Mouse (Mus musculus) embryonic facial prominence, embryonic 11.5 days (tissue): ENCODE measurements around the gene Ddit4. TPM values are rescaled to one million over a fixed set of nuclear protein-coding genes. Genes with fewer than 3 reads are reported as not detected.

Experiments used
- ATAC-seq: fragments of 200-750 bp; cut with Nextera tagmentation; replicated peaks from 2 replicates; pipeline ENCODE4 v1.8.0; 2017; ENCODE audit warnings: low read depth; ENCODE audit not compliant: insufficient number of reproducible peaks, low FRiP score, low TSS enrichment
- DNase-seq: peaks from one replicate; pipeline ENCODE4 v3.0.0-alpha.2; 2015; ENCODE audit warnings: low spot score
- H3K27ac ChIP-seq: fragments of 300-500 bp; sonication (generic); replicated peaks from 2 replicates; pipeline ENCODE4 v1.5.1; 2014; ENCODE audit warnings: mild to moderate bottlenecking, low read depth, low read length, control low read depth
- H3K27me3 ChIP-seq: fragments of 300-500 bp; sonication (generic); 2 replicates; pipeline ENCODE4 v1.6.1; 2014; ENCODE audit warnings: mild to moderate bottlenecking, low read length, moderate library complexity, mixed read lengths; ENCODE audit not compliant: control insufficient read depth, insufficient read depth
- H3K36me3 ChIP-seq: fragments of 300-500 bp; sonication (generic); replicated peaks from 2 replicates; pipeline ENCODE4 v1.6.1; 2014; ENCODE audit warnings: low read depth, mild to moderate bottlenecking, low read length, moderate library complexity, mixed read lengths; ENCODE audit not compliant: control insufficient read depth, insufficient read depth
- H3K4me1 ChIP-seq: fragments of 300-500 bp; sonication (generic); 2 replicates; pipeline ENCODE4 v1.6.1; 2014; ENCODE audit warnings: low read length, mixed read lengths; ENCODE audit not compliant: control insufficient read depth, insufficient read depth
- H3K4me2 ChIP-seq: fragments of 300-500 bp; sonication (generic); 2 replicates; pipeline ENCODE4 v1.6.1; 2014; ENCODE audit warnings: low read depth, mild to moderate bottlenecking, control low read depth, low read length, moderate library complexity
- H3K4me3 ChIP-seq: fragments of 300-500 bp; sonication (generic); 2 replicates; pipeline ENCODE4 v1.5.1; 2014; ENCODE audit warnings: low read depth, low read length, control low read depth
- H3K9ac ChIP-seq: fragments of 300-500 bp; sonication (generic); replicated peaks from 2 replicates; pipeline ENCODE4 v1.6.1; 2014; ENCODE audit warnings: mild to moderate bottlenecking, control low read depth, low read length
- H3K9me3 ChIP-seq: fragments of 300-500 bp; sonication (generic); replicated peaks from 2 replicates; pipeline ENCODE4 v1.6.1; 2016; ENCODE audit warnings: mild to moderate bottlenecking, low read length, inconsistent platforms, mixed read lengths; ENCODE audit not compliant: control insufficient read depth
- WGBS: fragments of 180-500 bp; shearing (Covaris S2); extraction: QIAGEN DNeasy Blood & Tissue Kit; methylation state at CpG from one replicate; pipeline ENCODE4 v1.1.7; 2014; 5-methylcytosine and 5-hydroxymethylcytosine counted together
- polyA plus RNA-seq: library from polyadenylated mRNA; unstranded; fragments of >200 nt; fragmentation: Nextera tagmentation; extraction: Ambion mirVana; gene quantifications from 2 replicates; pipeline ENCODE4 v1.2.1, GENCODE M21; 2014

Gene Ddit4
- polyA plus RNA-seq, 1 experiment from 2014 or later = 6.3 TPM

- Histone ChIP-seq H3K9me3 (no peaks in the 10 kb centered on the region), H3K9ac (no peak overlapping the region), H3K4me2 (no peak overlapping the region), H3K27ac (no peak overlapping the region), H3K4me3 (no peak overlapping the region), H3K27me3 (no peaks in the 10 kb centered on the region), H3K36me3 (no peaks in the 10 kb centered on the region), H3K4me1 (no peaks in the 10 kb centered on the region)
- WGBS = 75% methylated on average over 6 of the region's 6 CpGs
- ATAC-seq (no peak), DNase-seq (no peak)
Observed at GRCm38 (mm10) chr10:59932521-59932920, 19.1 kb downstream of the Ddit4 start.

- Histone ChIP-seq H3K36me3 (no peaks in the 10 kb centered on the region), H3K9ac (no peak overlapping the region), H3K4me1 (no peaks in the 10 kb centered on the region), H3K27me3 (no peaks in the 10 kb centered on the region), H3K4me2 (no peak overlapping the region), H3K4me3 (no peak overlapping the region), H3K27ac (no peak overlapping the region), H3K9me3 (no peaks in the 10 kb centered on the region)
- peak; percentile 58 for ATAC-seq
- 39% methylated on average over 10 of the region's 10 CpGs for WGBS
- DNase-seq = peak; percentile 69
Observed at GRCm38 (mm10) chr10:59930996-59931395, 20.6 kb downstream of the Ddit4 start.

GRCm38 (mm10) chr10:59929205-59929604, 22.4 kb downstream of the Ddit4 start:
- no peak for ATAC-seq
- Histone ChIP-seq H3K9me3 (no peaks in the 10 kb centered on the region), H3K27me3 (no peaks in the 10 kb centered on the region), H3K4me2 (no peak overlapping the region), H3K36me3 (no peaks in the 10 kb centered on the region), H3K27ac (no peak overlapping the region), H3K4me3 (no peak overlapping the region), H3K9ac (no peak overlapping the region), H3K4me1 (no peaks in the 10 kb centered on the region)
- no peak for DNase-seq
- WGBS = 72% methylated on average over 7 of the region's 7 CpGs

GRCm38 (mm10) chr10:59924305-59924704, 27.3 kb downstream of the Ddit4 start:
- DNase-seq = no peak
- Histone ChIP-seq H3K36me3 (no peaks in the 10 kb centered on the region), H3K4me2 (no peak overlapping the region), H3K27ac (no peak overlapping the region), H3K9ac (no peak overlapping the region), H3K27me3 (no peaks in the 10 kb centered on the region), H3K4me1 (peaks cover 2% of the 10 kb centered on the region), H3K4me3 (no peak overlapping the region), H3K9me3 (no peaks in the 10 kb centered on the region)
- 30% methylated on average over 3 of the region's 3 CpGs for WGBS
- ATAC-seq = no peak

- no peak for DNase-seq
- Histone ChIP-seq H3K27me3 (no peaks in the 10 kb centered on the region), H3K36me3 (no peaks in the 10 kb centered on the region), H3K4me2 (no peak overlapping the region), H3K9ac (no peak overlapping the region), H3K27ac (no peak overlapping the region), H3K9me3 (no peaks in the 10 kb centered on the region), H3K4me3 (no peak overlapping the region), H3K4me1 (peaks cover 2% of the 10 kb centered on the region)
- ATAC-seq = no peak
- WGBS = 84% methylated on average over 2 of the region's 2 CpGs
Observed at GRCm38 (mm10) chr10:59923493-59923892, 28.1 kb downstream of the Ddit4 start.

GRCm38 (mm10) chr10:59920810-59921681, 30.6 kb downstream of the Ddit4 start:
- no peaks in the 10 kb centered on the region for H3K27me3 ChIP-seq
- peaks cover 2% of the 10 kb centered on the region for H3K4me1 ChIP-seq
- peak overlapping the region; percentile 80 for H3K27ac ChIP-seq
- H3K9me3 ChIP-seq = no peaks in the 10 kb centered on the region
- peak overlapping the region; percentile 32 for H3K4me3 ChIP-seq
- 4% methylated on average over 33 of the region's 33 CpGs for WGBS
- no peaks in the 10 kb centered on the region for H3K36me3 ChIP-seq
- H3K4me2 ChIP-seq = peak overlapping the region; percentile 74
- peak overlapping the region; percentile 50 for H3K9ac ChIP-seq
- peak; percentile 91 for DNase-seq
- ATAC-seq = peak; percentile 61

- H3K4me2 ChIP-seq = peak overlapping the region; percentile 74
- peak overlapping the region; percentile 80 for H3K27ac ChIP-seq
- peak overlapping the region; percentile 13; the same call in 1 of the 2 replicates for H3K9ac ChIP-seq
- peaks cover 2% of the 10 kb centered on the region for H3K4me1 ChIP-seq
- H3K4me3 ChIP-seq = no peak overlapping the region
- no peaks in the 10 kb centered on the region for H3K36me3 ChIP-seq
- peak; percentile 5; the same call in 1 of the 2 replicates for ATAC-seq
- no peaks in the 10 kb centered on the region for H3K9me3 ChIP-seq
- no peaks in the 10 kb centered on the region for H3K27me3 ChIP-seq
- DNase-seq = no peak
- WGBS = 13% methylated on average over 7 of the region's 7 CpGs
Observed at GRCm38 (mm10) chr10:59920485-59920809, 31.2 kb downstream of the Ddit4 start.

- no peak overlapping the region for H3K4me3 ChIP-seq
- ATAC-seq (no peak), DNase-seq (no peak)
- H3K4me2 ChIP-seq = no peak overlapping the region
- H3K36me3 ChIP-seq = no peaks in the 10 kb centered on the region
- H3K9ac ChIP-seq = no peak overlapping the region; the same call in 1 of the 2 replicates
- peaks cover 2% of the 10 kb centered on the region for H3K4me1 ChIP-seq
- H3K27me3 ChIP-seq = no peaks in the 10 kb centered on the region
- 36% methylated on average over 15 of the region's 15 CpGs for WGBS
- no peaks in the 10 kb centered on the region for H3K9me3 ChIP-seq
- H3K27ac ChIP-seq = peak overlapping the region; percentile 7
Observed at GRCm38 (mm10) chr10:59919494-59920181, 32.0 kb downstream of the Ddit4 start.
